Mouse (Mus musculus): Measurements from ENCODE around the gene Treml1. TPM values are rescaled to one million over a fixed set of nuclear protein-coding genes. Genes with fewer than 3 reads are reported as not detected.
A peak's percentile ranks its signal among the peaks of the same experiment; 100 is the strongest.
"Not testable (repeated sequence)": the region's sequence is repeated elsewhere in the genome, so short reads cannot be mapped to it uniquely, and the experiment has no call there.

Treml1 gene
- not detected for total RNA-seq (2021)
- long read RNA-seq, experiment 1: 0 reads
- long read RNA-seq, experiment 2: 0 reads

GRCm38 (mm10) chr17:48359616-48360015 is at the start of gene Treml1:
TSS of gene Treml1 (plus strand) at chr17:48359916.
- intact Hi-C loops (cut with DNase I): no loop called here
- H3K27ac ChIP-seq: no peak within 1 kb of the TSS
- DNase-seq: no peak
- TF ChIP-seq CTCF (IDR thresholded peaks at IDR 0.05): no peak
- no peak within 1 kb of the TSS for H3K4me3 ChIP-seq

- TF ChIP-seq CTCF (IDR thresholded peaks at IDR 0.05): no peak
- intact Hi-C loops (cut with DNase I): no loop called here
- H3K27ac ChIP-seq: no peak overlapping the region
Measured at GRCm38 (mm10) chr17:48312124-48312523, 47.6 kb upstream of the Treml1 start.

GRCm38 (mm10) chr17:48315905-48316579 is 43.7 kb upstream of the Treml1 start, which contains the start of gene B430306N03Rik:
TSS of gene B430306N03Rik (plus strand) at chr17:48316141.
- H3K4me3 ChIP-seq; DNase-seq; H3K27ac ChIP-seq; intact Hi-C loops (cut with DNase I): not testable (repeated sequence)

More at GRCm38 (mm10) chr17:48312124-48312523, 47.6 kb upstream of the Treml1 start:
- H3K4me3 ChIP-seq: no peak overlapping the region
- DNase-seq: no peak

GRCm38 (mm10) chr17:48318686-48319085 is 41.0 kb upstream of the Treml1 start:
- Histone ChIP-seq H3K4me3 (no peak overlapping the region), H3K27ac (no peak overlapping the region)
- DNase-seq: no peak
- no peak for TF ChIP-seq CTCF (IDR thresholded peaks at IDR 0.05)
- intact Hi-C loops (cut with DNase I): no loop called here

GRCm38 (mm10) chr17:48321279-48321678 is 38.4 kb upstream of the Treml1 start:
- TF ChIP-seq CTCF (IDR thresholded peaks at IDR 0.05): no peak
- Histone ChIP-seq H3K27ac (no peak overlapping the region), H3K4me3 (no peak overlapping the region)
- no peak for DNase-seq
- intact Hi-C loops (cut with DNase I): no loop called here

GRCm38 (mm10) chr17:48323236-48323635 is 36.5 kb upstream of the Treml1 start:
- no peak overlapping the region for H3K27ac ChIP-seq
- no peak for DNase-seq
- no peak overlapping the region for H3K4me3 ChIP-seq
- intact Hi-C loops (cut with DNase I): no loop called here
- TF ChIP-seq CTCF (IDR thresholded peaks at IDR 0.05): no peak

- TF ChIP-seq CTCF (IDR thresholded peaks at IDR 0.05): no peak
- intact Hi-C loops (cut with DNase I): no loop called here
- no peak for DNase-seq
Measured at GRCm38 (mm10) chr17:48324258-48324657, 35.5 kb upstream of the Treml1 start.

GRCm38 (mm10) chr17:48325093-48325492 is 34.6 kb upstream of the Treml1 start:
- no peak overlapping the region for H3K4me3 ChIP-seq
- DNase-seq: no peak
- intact Hi-C loops (cut with DNase I): no loop called here
- H3K27ac ChIP-seq: no peak overlapping the region
- no peak for TF ChIP-seq CTCF (IDR thresholded peaks at IDR 0.05)

More at GRCm38 (mm10) chr17:48324258-48324657, 35.5 kb upstream of the Treml1 start:
- Histone ChIP-seq H3K27ac (no peak overlapping the region), H3K4me3 (no peak overlapping the region)

GRCm38 (mm10) chr17:48325638-48326037 is 34.1 kb upstream of the Treml1 start:
- no peak overlapping the region for H3K27ac ChIP-seq
- TF ChIP-seq CTCF (IDR thresholded peaks at IDR 0.05): no peak
- no peak overlapping the region for H3K4me3 ChIP-seq
- DNase-seq: no peak
- intact Hi-C loops (cut with DNase I): no loop called here

- DNase-seq: no peak
- H3K4me3 ChIP-seq: no peak overlapping the region
- no peak overlapping the region for H3K27ac ChIP-seq
- intact Hi-C loops (cut with DNase I): no loop called here
- no peak for TF ChIP-seq CTCF (IDR thresholded peaks at IDR 0.05)
Measured at GRCm38 (mm10) chr17:48326656-48327055, 33.1 kb upstream of the Treml1 start.

GRCm38 (mm10) chr17:48332524-48332923 is 27.2 kb upstream of the Treml1 start:
- intact Hi-C loops (cut with DNase I): no loop called here
- no peak for TF ChIP-seq CTCF (IDR thresholded peaks at IDR 0.05)
- DNase-seq: no peak
- Histone ChIP-seq H3K4me3 (no peak overlapping the region), H3K27ac (no peak overlapping the region)

GRCm38 (mm10) chr17:48334186-48334585 is 25.5 kb upstream of the Treml1 start:
- no peak for TF ChIP-seq CTCF (IDR thresholded peaks at IDR 0.05)
- no peak for DNase-seq
- intact Hi-C loops (cut with DNase I): no loop called here
- no peak overlapping the region for H3K27ac ChIP-seq
- H3K4me3 ChIP-seq: no peak overlapping the region

- H3K4me3 ChIP-seq: no peak overlapping the region
- peak; percentile 87 for TF ChIP-seq CTCF (IDR thresholded peaks at IDR 0.05)
- DNase-seq: peak; percentile 83
- intact Hi-C loops (cut with DNase I): loop anchor here (1.0 kb wide), 1 partner anchor 63 kb away; no protein-coding TSS in a partner anchor
- H3K27ac ChIP-seq: no peak overlapping the region
Measured at GRCm38 (mm10) chr17:48336857-48337256, 22.9 kb upstream of the Treml1 start.

GRCm38 (mm10) chr17:48340267-48340666 is 19.4 kb upstream of the Treml1 start:
- TF ChIP-seq CTCF (IDR thresholded peaks at IDR 0.05): no peak
- Histone ChIP-seq H3K27ac (no peak overlapping the region), H3K4me3 (no peak overlapping the region)
- no peak for DNase-seq
- intact Hi-C loops (cut with DNase I): no loop called here
